Mouse (Mus musculus) common myeloid progenitor, adult 5-6 weeks (primary cell): ENCODE data around the gene Vps37b. TPM values are rescaled to one million over a fixed set of nuclear protein-coding genes. Genes with fewer than 3 reads are reported as not detected.

Source experiments
- ATAC-seq: replicated peaks from 2 replicates; pipeline ENCODE4 v1.8.0; 2016; ENCODE audit warnings: low read depth, mild to moderate bottlenecking, moderate TSS enrichment, inconsistent platforms; ENCODE audit not compliant: poor library complexity, severe bottlenecking
- total RNA-seq: library from RNA; stranded (forward); fragments of 200-1000, 187-1606 nt; gene quantifications from 2 replicates; pipeline ENCODE4 v1.2.3, GENCODE M21; 2017

The Vps37b gene
- total RNA-seq, 1 experiment from 2014 or later = 21.4 TPM

DNA sequence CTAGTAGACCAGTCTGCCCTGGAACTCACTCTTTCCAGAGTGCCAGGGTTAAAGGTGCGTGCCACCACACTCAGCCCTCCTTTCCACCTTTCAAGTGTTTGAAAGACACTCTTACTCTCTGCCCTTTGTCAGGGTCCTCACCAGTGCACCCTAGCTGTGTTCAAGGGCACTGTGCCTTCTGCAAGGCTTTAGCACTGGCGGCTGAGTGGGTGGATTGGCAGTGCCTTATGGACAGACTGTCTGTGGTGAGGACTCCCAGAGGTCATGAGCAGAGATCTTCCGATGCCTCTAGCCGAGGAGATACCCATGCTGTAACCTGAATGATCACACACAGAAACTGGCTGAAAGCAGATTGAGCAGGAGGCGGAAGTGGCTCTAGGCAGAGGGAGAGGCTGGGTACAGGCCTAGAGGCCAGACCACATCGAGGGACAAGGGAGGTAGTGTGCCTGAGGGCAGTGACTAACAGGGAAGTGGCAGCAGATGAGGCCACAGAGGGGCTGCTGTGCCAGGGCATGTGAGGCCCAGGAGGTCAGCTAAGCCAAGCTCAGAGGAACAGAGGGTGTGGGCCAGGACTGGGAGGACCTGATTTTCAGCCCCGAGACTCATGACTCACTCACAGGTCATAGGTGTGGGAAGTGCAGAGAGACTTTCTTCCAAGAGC, 14.8 kb upstream of the Vps37b start:
- peak; percentile 77 for ATAC-seq

DNA sequence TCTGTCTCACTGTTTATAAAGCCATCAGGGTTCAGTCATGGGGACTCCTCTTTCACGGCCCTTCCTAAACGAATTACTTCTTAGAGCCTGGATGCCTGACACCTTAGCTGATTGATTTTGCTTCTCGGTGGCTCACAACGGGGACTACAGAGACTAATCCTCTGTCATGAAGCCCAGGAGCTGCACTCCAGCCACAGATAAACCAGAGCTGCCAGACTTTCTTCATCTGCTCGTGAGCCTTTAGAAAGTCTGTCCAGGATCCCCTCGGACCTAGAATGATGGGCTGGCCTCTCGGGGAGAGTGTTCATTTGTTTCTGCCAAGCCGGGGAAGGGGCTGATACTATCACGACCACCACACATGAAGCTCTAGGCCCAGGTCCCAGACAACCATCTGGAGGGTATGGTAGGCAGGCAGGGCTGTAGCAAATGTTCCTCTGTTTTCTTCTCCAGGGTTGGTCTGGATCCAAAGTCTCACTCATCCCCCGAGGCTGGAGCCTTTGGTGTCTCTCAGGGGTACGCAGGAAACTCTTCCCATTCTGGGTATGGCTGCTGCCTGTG, 13.5 kb upstream of the Vps37b start:
- no peak for ATAC-seq

DNA sequence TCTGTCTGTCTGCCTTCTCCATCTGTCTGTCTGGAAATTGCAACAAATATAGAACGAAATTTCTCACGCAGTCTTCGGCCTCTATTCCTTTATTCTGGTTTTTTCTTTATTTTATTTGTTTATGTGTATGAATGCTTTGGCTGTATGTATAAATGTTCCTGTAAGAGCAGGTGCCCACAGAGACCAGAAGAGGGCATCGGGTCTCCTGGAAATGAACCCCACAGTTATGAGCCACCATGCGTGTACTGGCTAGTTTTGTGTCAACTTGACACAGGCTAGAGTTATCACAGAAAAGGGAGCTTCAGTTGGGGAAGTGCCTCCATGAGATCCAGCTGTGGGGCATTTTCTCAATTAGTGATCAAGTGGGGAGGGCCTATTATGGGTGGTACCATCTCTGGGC, 11.9 kb upstream of the Vps37b start:
- no peak for ATAC-seq

DNA sequence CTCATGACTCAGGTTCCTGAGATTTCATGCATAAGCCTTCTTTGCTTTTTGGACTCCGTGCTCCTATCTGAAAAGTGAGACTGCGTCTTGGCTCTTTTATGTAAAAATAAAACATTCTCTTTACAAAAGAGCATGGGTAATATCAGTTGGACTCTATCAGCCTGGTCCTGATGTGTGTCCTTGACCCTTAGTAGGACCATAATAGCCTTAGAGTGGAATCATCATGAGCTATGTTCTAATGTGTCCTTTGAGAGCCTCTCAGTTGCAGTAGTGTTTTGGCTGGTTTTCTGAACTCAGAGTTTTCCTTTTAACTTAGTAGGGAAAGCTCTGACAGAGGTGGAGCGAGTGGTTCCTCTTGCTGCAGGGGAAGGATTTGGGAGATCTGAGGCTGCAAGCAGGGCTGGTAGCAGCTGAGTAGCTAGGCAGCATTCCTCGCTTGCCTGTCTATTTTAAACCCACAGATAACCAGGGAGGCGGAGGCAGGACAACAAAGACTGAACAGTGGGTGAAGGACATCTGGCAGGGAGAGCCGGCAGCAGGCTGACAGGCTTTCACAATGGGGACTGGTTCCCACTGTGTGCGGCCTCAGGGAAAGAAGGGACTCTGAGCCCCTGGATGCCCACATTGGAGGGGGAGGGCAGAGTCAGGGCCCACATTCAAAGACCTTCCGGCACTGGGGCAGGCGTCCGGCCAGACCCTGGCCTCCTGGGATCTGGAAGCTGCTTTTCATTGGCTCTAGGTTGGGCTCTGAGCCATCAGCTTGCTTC, 11.3 kb upstream of the Vps37b start:
- ATAC-seq = no peak

DNA sequence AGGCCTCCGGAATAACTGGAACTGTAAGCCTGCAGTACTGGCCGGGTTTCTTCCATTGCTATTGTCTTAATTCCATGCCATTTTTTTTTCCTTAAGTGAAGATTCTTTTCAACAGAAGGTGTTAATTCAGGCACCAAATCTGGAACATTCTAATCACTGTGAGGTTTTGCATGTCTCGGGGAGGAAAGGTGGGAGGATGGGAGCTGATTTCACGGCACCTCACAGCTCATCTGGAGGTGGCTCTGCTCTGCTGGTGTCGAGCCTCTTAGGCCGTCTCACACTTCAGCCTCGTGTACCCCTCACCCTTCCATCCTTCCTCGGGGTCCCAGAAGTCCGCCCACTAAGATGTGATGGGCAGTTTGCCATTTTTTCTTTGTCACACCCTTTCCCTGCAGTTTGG, 9.0 kb upstream of the Vps37b start:
- no peak for ATAC-seq

DNA sequence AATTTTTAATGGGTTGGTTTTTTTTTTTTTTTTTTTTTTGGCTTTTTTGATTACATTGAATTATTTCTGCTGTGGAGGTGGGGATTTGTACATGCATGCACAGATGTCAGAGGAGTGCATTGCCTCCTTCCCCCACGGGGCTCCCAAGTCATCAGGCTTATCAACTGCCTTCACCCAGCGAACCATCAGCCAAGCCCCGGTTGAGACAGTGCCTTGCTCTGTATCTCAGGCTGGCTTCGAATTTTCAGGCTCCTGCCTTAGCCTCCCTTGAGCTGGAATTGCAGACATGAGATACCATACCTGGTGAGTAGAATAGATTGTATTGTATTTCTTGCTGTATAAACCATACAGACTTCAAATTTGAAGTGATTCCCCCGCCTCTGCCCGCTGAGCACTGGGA, 7.5 kb upstream of the Vps37b start:
- no peak for ATAC-seq

DNA sequence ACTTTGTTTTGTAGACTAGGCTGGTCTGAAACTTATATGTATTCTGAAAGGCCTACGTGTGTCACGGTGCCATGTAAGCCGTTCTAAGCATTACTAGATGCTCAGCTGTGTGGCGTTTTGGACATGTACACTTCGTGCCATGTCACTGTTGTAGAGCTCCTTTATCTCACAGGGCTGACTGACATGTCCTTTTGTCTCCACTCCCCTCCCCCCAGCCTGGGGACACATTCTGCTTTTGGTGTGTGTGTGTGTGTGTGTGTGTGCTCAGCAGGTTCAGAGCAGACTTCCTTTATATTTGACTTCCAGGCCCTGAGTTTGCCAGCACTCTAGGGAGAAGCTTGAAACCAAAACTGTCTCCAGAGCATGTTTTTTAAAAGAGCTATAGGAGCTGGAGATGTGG, 4.8 kb upstream of the Vps37b start:
- peak; percentile 42 for ATAC-seq

DNA sequence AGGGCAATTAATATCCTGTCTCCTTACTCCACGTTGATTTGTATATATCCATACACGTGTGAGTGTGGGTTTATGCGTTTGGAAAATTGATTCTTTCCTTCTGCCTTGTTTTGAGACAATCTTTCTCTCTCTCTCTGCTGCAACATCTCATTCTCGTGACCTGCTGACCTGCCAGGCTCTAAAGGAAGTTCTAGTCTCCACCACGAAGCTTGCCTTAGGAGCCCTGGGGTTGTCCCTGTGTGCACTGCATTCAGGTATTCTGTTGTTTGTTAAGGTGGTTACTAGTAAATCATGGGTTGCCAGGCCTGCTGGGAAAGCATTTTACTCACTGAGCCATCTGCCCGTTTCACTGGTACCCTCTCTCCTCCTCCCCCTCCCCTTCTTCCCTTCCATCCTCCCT, 4.3 kb upstream of the Vps37b start:
- no peak for ATAC-seq

DNA sequence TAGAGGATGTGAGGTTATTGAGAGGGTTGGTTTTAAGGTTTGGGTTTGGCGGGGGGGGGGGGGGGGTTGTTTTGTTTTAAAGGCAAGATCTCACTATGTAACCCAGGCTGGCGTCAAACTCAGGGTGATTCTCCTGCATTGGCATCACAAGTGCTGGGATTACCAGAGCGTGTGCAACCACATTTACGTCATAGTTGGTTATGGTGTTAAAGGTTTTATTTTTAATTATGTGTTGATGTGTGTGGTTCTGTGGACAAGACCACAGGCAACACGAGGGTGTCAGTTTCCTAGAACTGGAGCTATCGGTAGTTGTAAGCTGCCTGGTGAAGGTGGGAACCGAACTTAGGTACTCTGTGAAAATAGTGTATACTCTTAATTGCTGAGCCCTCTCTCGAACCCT, 3.7 kb upstream of the Vps37b start:
- no peak for ATAC-seq

DNA sequence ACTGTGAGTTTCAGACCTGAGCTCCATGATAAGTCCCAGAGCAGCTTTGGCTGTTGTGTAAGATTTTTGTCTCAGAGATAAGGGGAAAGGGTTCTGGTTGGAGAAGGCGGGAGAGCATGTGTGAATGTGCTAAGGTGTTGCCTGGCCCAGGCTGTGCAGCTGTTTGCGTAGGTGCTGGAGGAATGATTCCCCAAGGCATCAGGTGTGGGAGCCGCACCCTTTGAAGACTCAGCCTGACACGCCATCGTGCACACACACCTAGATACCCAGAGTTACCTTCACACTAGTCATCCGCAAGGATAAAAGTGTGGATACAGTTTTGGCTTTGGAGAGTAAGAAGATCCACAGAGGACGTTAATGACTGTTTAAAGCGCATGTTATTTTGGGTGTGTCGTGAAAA, 3.3 kb upstream of the Vps37b start:
- ATAC-seq = no peak

DNA sequence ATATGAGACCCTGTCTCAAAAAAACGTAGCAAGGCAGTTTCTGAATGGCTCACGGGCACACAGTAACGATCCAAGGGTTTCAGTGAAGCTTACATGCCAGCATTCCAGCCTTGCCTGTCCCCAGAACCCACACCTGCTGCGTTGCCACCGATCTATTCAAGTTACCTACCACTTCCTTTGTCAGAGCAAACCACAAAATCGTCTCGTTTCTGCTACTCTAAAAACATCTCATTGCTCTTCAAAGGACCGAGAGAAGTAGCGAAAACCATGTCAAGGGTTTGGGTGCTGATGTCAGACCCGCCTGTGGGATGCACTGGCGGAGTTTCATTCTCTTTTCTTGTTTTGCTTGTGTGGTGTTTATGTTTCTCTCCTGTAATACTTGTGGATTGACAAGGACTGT, 2.4 kb upstream of the Vps37b start:
- no peak for ATAC-seq

DNA sequence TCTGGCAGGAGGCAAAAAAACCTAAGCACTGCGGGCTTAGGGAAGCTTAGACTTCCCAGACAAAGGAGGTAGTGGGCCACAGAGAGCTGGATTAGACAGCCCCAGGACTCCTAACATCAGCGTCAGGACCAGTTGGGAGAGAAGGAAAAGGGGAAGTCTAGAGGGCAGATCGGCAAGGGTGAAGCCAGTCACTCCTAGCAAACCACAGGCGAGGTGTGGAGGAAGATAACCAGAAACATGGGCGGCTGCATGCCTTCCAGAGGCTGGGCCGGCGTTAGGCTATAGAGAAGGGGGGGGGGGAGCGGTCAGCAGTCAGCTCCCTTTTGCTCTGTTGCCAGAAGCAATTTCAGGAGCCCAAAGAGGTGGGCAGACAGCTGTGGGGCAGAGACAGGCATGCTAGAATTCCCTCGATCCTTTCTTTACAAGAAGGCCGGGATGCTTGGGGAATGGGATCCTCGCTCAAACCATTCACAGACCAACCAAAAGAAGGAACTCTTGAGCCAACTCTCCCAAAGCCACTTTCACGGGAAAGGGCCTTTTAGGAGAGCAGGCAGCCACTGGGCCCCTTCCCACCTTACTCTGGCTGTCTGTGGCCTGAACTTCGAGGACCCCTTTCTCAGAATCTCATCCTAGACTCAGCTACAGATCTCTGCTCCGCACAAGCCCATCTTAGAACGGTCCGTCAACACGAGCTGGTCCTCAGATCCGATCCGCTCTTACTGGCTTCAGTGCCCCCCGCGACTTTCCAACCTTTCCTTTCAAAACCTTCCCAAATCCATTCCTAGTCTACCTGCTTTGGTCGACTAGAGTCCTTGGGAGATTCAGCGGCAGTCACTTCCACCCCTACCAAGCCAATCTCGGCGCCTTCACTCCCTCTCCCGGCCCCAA, 758 bp downstream of the Vps37b start:
- ATAC-seq = peak; percentile 76

DNA sequence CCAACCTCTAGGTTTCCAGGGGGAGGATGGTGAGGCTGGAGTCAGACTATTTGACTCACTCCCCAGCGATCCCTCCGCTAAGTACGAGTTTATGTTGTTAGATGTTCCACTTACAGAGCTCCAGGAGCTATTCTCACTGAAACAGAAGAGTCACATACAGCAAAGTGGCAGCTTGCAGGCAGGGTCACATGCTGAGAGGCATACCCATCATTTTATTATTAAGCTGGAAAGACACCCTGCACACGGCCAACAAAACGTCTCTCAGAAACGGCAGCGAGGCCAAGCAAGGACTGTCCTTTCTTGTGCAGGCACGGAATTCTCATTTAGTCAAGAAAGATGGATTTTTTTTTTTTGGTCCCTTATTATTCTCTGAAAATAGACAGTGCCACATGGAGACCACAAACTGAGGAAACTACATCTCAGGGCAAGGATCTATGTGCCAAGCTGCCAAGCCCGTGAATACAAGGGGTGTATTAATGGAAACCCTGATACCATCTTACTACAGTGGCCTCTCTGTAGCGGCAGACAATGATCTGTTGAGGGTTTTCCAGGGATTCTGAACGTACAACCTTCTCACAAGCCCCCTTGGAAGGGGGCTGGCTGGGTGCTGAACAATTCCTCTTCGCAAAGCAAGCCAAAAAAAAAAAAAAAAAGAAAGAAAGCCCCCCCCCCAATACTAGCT, 1.5 kb downstream of the Vps37b start:
- no peak for ATAC-seq

DNA sequence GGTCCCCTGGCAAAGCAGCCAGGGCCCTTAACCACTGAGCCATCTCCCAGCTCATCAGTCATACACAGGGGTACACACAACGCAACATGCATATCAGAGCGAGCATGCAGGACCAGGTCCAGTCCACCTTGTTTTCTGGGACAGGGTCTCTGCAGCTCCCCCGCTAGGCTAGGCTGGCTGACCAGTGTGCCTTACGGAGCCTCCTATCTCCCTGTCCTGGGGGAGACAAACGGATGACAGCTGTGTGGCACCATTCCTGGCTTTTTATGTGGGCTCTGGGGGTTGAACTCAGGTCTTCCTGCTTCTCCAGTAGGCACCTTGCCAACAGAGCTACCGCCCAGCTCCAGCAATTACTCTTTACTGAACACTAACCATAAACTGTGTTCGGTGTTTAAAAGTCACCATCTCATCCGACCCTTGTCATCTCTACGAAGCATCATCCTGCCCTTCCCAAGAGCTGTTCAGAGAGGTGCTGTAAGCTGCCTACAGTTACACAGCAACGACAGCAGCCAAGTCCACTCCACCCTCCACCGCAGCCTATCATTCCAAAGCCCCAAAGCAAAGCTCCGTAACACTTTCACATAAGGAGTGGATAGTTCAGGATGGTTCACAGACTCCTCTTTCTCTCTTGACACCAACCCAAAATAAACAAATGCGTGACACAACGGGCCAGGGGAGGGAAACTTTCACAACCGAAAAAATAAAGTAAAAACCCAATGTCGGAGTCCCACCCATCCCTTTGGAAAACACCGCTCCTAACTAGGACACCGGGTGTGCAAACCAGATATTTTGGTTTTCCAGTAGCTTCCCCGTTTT, 2.6 kb downstream of the Vps37b start:
- no peak for ATAC-seq

DNA sequence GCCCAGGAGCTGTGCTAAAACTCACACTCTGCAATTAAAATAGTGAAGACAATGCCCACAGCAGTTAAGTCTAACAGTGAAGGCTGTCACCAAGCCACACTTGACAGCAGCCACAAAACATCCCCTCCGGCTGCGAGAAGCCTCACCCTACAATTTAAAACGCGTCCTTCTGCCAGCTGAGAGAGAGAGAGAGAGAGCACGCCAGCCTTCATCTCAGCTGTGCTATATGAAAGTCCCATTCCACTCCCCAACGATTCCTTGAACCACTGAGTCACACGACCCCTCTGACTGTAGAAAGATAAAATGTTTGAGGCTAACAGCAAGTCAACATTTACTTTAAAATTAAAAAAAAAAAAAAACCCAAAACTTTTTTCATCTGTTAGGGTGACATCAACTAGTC, 3.4 kb downstream of the Vps37b start:
- ATAC-seq = no peak

DNA sequence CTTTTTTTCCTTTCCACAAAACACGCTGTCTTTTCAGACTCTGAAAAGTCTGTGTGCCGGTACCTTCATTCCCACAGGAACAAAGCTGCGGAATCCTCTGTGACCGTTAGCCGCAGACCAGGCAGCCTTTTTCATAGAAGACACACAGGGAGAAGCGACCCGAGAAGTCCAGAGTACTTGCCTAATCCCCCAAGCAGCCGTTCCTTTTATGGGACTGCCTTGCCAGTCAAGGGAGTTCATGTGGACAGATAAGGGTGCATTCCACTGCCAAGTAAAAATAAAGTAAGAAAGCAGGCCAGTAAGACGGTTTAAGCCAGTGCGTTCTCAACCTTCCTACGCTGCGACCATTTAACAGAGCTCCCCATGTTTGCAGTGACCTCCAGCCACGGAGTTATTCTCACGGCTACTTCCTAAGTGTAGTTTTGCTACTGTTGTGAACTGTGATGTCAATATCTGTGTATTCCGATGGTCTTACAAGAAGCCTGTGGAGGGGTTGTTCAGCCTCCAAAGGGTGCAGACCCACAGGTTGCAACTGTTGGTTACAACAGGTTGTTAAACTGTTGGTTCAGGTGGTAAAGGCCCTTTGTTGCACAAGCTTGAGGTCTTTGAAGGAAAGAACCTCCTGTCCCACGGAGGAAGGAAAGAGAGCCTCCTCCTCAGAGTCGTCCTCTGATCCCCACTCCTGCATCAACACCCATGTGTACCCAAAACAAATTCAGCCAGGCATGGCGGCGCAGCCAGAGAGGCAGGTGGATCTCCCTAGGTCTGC, 4.2 kb downstream of the Vps37b start:
- no peak for ATAC-seq

DNA sequence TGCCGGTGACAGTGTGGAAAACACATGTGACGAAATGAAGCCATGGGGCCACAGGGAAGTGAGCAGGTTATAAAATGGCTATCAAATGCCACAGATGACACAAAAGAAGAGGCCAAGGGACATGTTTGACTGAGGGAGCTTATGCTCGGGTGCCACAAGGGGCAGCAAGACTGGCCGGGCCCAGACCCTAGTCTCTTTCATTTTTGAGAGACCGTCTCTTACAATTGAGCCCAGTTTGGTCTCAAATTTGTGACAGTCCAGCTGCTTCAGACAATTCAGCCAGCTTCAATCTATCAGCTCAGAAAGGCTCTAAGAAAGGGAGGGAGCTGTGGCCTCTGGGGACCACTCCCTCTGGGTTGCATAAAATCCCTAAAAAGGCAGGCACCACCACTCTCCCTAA, 5.5 kb downstream of the Vps37b start:
- ATAC-seq = no peak

DNA sequence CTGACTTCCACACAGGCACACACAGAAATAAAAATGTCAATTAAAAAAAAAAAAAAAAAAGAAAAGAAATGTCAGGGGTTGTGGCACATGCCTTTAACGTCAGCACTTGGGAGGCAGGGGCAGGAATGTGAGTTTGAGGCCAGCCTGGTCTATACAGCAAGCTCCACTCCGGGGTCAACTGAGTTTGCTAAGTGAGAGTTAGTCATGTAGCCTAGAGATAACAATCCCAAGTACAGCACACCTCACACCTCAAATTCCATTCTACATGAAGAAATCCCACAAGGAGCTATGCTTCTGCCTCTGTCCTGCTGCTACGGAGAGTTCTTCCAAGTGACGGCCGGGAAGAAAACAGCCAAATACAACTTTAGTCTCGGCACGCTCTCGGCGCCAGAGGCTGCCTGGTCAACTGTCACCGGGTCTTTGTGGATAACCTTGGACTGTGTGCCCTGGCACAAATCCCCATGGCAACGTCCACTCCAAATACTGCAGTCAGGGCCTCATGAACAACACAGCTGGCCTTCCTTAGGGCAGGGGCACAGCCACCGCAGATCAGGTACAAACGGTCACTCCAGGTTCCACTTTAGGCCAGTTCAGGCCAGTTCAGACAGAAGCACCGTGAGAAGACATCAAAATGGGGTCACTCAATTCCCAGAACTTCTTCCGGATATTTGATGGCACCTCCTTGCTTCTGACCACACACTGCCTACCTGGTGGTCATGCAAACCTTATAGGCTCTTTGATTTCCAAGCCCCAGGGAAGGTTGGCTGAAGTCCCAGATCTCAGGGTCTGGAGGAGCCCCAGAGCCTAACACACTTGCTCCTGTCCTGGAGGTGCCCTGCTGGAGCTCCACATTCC, 6.3 kb downstream of the Vps37b start:
- no peak for ATAC-seq
